Mouse (Mus musculus): Measurements from ENCODE around the gene CN725425.

The CN725425 gene

GRCm38 (mm10) chr15:91199256-91199905 lies at the start of gene CN725425:
Gene CN725425 (plus strand): TSS chr15:91199494.
- DNase-seq = no peak

GRCm38 (mm10) chr15:91152592-91152991 lies 46.7 kb upstream of the CN725425 start:
- peak; percentile 21 for DNase-seq

- DNase-seq = no peak
Observed at GRCm38 (mm10) chr15:91153311-91153710, 46.0 kb upstream of the CN725425 start.

- no peak for DNase-seq
Observed at GRCm38 (mm10) chr15:91161153-91161552, 38.1 kb upstream of the CN725425 start.

GRCm38 (mm10) chr15:91163454-91163853 lies 35.8 kb upstream of the CN725425 start:
- DNase-seq = no peak

- peak; percentile 27 for DNase-seq
Observed at GRCm38 (mm10) chr15:91165021-91165420, 34.3 kb upstream of the CN725425 start.

- no peak for DNase-seq
Observed at GRCm38 (mm10) chr15:91167850-91168562, 31.3 kb upstream of the CN725425 start.

- DNase-seq = no peak
Observed at GRCm38 (mm10) chr15:91170602-91171328, 28.5 kb upstream of the CN725425 start.

- DNase-seq = no peak
Observed at GRCm38 (mm10) chr15:91171332-91171731, 28.0 kb upstream of the CN725425 start.

- no peak for DNase-seq
Observed at GRCm38 (mm10) chr15:91172193-91172592, 27.1 kb upstream of the CN725425 start.

GRCm38 (mm10) chr15:91178656-91179314 lies 20.5 kb upstream of the CN725425 start:
- DNase-seq = no peak

- no peak for DNase-seq
Observed at GRCm38 (mm10) chr15:91179911-91180622, 19.2 kb upstream of the CN725425 start.

- DNase-seq = no peak
Observed at GRCm38 (mm10) chr15:91186358-91186757, 12.9 kb upstream of the CN725425 start.

- DNase-seq = no peak
Observed at GRCm38 (mm10) chr15:91190026-91190425, 9.3 kb upstream of the CN725425 start.

GRCm38 (mm10) chr15:91190519-91191207 lies 8.6 kb upstream of the CN725425 start:
- DNase-seq = no peak

- DNase-seq = peak; percentile 76
Observed at GRCm38 (mm10) chr15:91191412-91192222, 7.7 kb upstream of the CN725425 start, which contains the start of gene Abcd2. Gene Abcd2 (minus strand): TSS chr15:91191799.

- no peak for DNase-seq
Observed at GRCm38 (mm10) chr15:91192223-91192598, 7.1 kb upstream of the CN725425 start.

- DNase-seq = no peak
Observed at GRCm38 (mm10) chr15:91200833-91201232, 1.5 kb downstream of the CN725425 start.

- no peak for DNase-seq
Observed at GRCm38 (mm10) chr15:91202486-91202885, 3.2 kb downstream of the CN725425 start.

- no peak for DNase-seq
Observed at GRCm38 (mm10) chr15:91203521-91203920, 4.2 kb downstream of the CN725425 start.

- DNase-seq = no peak
Observed at GRCm38 (mm10) chr15:91206518-91206917, 7.2 kb downstream of the CN725425 start.
